8 mouse cellular contexts compared by ENCODE assay signal in genomic region chrX:109013686-109014085, GRCm38 (mm10). TPM values are rescaled to one million over a fixed set of nuclear protein-coding genes. Genes with fewer than 3 reads are reported as not detected.
DNase-seq lines count a peak whose midpoint lies in the region; ATAC-seq and TF ChIP-seq lines count a peak whose summit lies in the region.

No protein-coding gene starts in this region.

- peak overlapping the region; percentile 65; the same call in 1 of the 2 replicates for H3K27ac ChIP-seq in forebrain, embryonic 12.5 days
- 0 out of 2 replicates have a peak overlapping the region, but pooled peaks have one; percentile 7 for H3K27ac ChIP-seq in hindbrain, embryonic 15.5 days (replicated peaks)
- peak overlapping the region; percentile 36; the same call in 1 of the 2 replicates for H3K27ac ChIP-seq in left cerebral cortex, adult 2 months

- 17% methylated on average over 17 of the region's 17 CpGs for WGBS in forebrain, embryonic 12.5 days
- 19% methylated on average over 17 of the region's 17 CpGs for WGBS in hindbrain, embryonic 15.5 days

- 0 out of 2 replicates have a peak overlapping the region, but pooled peaks have one; percentile 33 for H3K9ac ChIP-seq in forebrain, embryonic 12.5 days
- 0 out of 2 replicates have a peak overlapping the region, but pooled peaks have one; percentile 17 for H3K9ac ChIP-seq in hindbrain, embryonic 15.5 days

- peak; percentile 43 for DNase-seq in adrenal gland, postnatal 14 days
- DNase-seq in adrenal gland, adult 8-10 months, result no peak
- DNase-seq in c-Kit-positive CD71-negative TER-119-negative erythroid progenitor cells, embryonic 14.5 days (ENCODE audit: low read depth), result peak; percentile 8
- DNase-seq in left cerebral cortex, adult 2 months (ENCODE audit: extremely low spot score in 1 of 2, low spot score in 2 of 2), result peak; percentile 13 to 16
- DNase-seq in lung, postnatal 4 days, result peak; percentile 40 to 45
- peak; percentile 24 to 44 for DNase-seq in spleen, postnatal 10 days (ENCODE audit: low spot score in 2 of 2)

- no peaks in the 10 kb centered on the region for H3K9me3 ChIP-seq in forebrain, embryonic 12.5 days
- H3K9me3 ChIP-seq in hindbrain, embryonic 15.5 days, result no peaks in the 10 kb centered on the region

- H3K4me1 ChIP-seq in forebrain, embryonic 12.5 days, result no peaks in the 10 kb centered on the region
- H3K4me1 ChIP-seq in hindbrain, embryonic 15.5 days (replicated peaks), result no peaks in the 10 kb centered on the region; the same call in 1 of the 2 replicates

- H3K4me2 ChIP-seq in forebrain, embryonic 12.5 days, result peak overlapping the region; percentile 54
- H3K4me2 ChIP-seq in hindbrain, embryonic 15.5 days, result peak overlapping the region; percentile 66

- H3K36me3 ChIP-seq in forebrain, embryonic 12.5 days (replicated peaks), result no peaks in the 10 kb centered on the region
- no peaks in the 10 kb centered on the region for H3K36me3 ChIP-seq in hindbrain, embryonic 15.5 days

- peak; percentile 6 for TF ChIP-seq CTCF in left cerebral cortex, adult 2 months (IDR thresholded peaks at IDR 0.05)

- no peaks in the 10 kb centered on the region for H3K27me3 ChIP-seq in forebrain, embryonic 12.5 days
- no peaks in the 10 kb centered on the region for H3K27me3 ChIP-seq in hindbrain, embryonic 15.5 days

- peak; percentile 80 for ATAC-seq in forebrain, embryonic 12.5 days (ENCODE audit: low FRiP score)
- ATAC-seq in hindbrain, embryonic 15.5 days (ENCODE audit: low FRiP score, low read depth), result peak; percentile 80

- intact Hi-C loops in left cerebral cortex, adult 2 months (cut with DNase I), result loop anchor here (2.0 to 10.0 kb wide), 3 partner anchors 79 to 1199 kb away; partner anchors contain the start of gene 2610002M06Rik

- peak overlapping the region; percentile 42 for H3K4me3 ChIP-seq in forebrain, embryonic 12.5 days (replicated peaks)
- H3K4me3 ChIP-seq in hindbrain, embryonic 15.5 days, result peak overlapping the region; percentile 45
- H3K4me3 ChIP-seq in left cerebral cortex, adult 2 months, result peak overlapping the region; percentile 57

RNA-seq across cellular contexts. Expression of gene Hmgn5, which starts 0.5 kb away (rescaled TPM):
- 19.9 and 22.8 TPM in 2 replicates for total RNA-seq in adrenal gland, postnatal 14 days (2021)
- total RNA-seq in adrenal gland, adult 8-10 months (2022), result 10 to 100 TPM in 1 of 4 experiments, 1 to 10 TPM in 3; 7.0 to 15.0 (median 8.2) TPM
- 43.2 and 47.4 TPM in 2 replicates for polyA plus RNA-seq in forebrain, embryonic 12.5 days (2016; fragmentation: Nextera tagmentation; extraction: Ambion mirVana)
- 11.0 and 14.1 TPM in 2 replicates for polyA plus RNA-seq in hindbrain, embryonic 15.5 days (2015; fragmentation: Nextera tagmentation; extraction: Ambion mirVana)
- 1 to 10 TPM; 4.9 to 5.0 TPM for total RNA-seq in left cerebral cortex, adult 2 months (2021)

Comparison
In these comparisons a context has a peak if more than half of its experiments do, and no peak if none do; other contexts are left out.
1. H3K27ac ChIP-seq: peak in every context shown above with its lines; median percentile 65 in forebrain, embryonic 12.5 days; 36 in left cerebral cortex, adult 2 months; 7 in hindbrain, embryonic 15.5 days.